Mouse (Mus musculus): ENCODE data around the gene Lrcol1.

- TF ChIP-seq CTCF (IDR thresholded peaks at IDR 0.05; ENCODE audit: extremely low read depth, insufficient read depth, low read length) (no peak), POLR2A (IDR thresholded peaks at IDR 0.05; ENCODE audit: extremely low read depth, insufficient read depth, low read length) (no peak)
Measured at GRCm38 (mm10) chr5:110385263-110385662, 40.7 kb downstream of the Lrcol1 start.
